Mouse (Mus musculus): ENCODE data around the gene Evl. TPM values are rescaled to one million over a fixed set of nuclear protein-coding genes. Genes with fewer than 3 reads are reported as not detected.

Evl gene
- polyA plus RNA-seq, 1 experiment from 2014 or later, result 35.4 TPM

DNA sequence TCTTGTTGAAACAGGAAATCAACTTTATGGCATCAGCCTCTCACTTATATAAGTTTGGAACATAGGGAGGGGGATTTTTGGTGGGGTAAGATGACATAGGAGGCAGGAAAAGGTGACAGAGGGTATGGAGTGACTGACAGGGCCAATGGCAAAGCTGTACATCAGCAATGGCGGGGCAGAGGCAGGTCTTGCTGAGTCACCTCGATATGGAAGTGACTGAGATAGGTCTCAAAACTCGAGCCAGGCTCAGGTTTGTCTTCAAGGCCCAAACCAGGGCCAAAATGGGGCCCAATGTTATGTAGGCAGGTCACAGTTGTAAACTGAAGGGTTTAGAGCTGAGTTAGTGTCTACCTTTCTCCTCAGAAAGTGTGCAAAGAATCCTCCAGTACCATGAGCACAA, 169.3 kb downstream of the Evl start:
- Histone ChIP-seq H3K9ac (ENCODE audit: low read length) (no peak overlapping the region), H3K27me3 (ENCODE audit: control insufficient read depth, insufficient read depth, low read length) (no peaks in the 10 kb centered on the region), H3K9me3 (replicated peaks; ENCODE audit: control insufficient read depth, low read length) (no peaks in the 10 kb centered on the region), H3K4me3 (replicated peaks; ENCODE audit: low read length) (no peak overlapping the region), H3K27ac (ENCODE audit: low read length) (no peak overlapping the region), H3K36me3 (ENCODE audit: control insufficient read depth, insufficient read depth, low read length) (no peaks in the 10 kb centered on the region), H3K4me1 (ENCODE audit: control insufficient read depth, insufficient read depth, low read length) (no peaks in the 10 kb centered on the region), H3K4me2 (ENCODE audit: low read depth, low read length) (no peak overlapping the region)
- no peak for ATAC-seq (ENCODE audit: insufficient read depth, low FRiP score)
- WGBS, result 82% methylated on average over 3 of the region's 3 CpGs

DNA sequence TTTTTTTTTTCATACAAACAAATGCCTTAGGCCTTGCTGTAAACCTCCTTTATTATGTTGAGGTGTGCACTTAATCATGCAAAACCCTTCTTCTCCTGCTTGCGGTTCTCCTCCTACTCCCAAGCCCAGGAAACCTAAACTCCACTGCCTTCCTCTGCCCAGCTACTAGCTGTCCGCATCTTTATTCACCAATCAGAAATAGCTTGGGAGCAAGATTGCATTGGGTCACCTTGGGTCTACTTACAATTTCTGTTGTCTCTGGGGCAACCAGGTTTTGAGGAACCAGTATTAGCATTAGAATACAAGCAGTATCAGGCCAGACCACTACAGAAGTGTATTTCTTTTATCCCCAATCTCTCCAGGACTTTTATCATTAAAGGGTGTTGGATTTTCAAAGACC, 179.9 kb downstream of the Evl start:
- no peak for ATAC-seq (ENCODE audit: insufficient read depth, low FRiP score)
- WGBS, result 97% methylated on average over 2 of the region's 2 CpGs

DNA sequence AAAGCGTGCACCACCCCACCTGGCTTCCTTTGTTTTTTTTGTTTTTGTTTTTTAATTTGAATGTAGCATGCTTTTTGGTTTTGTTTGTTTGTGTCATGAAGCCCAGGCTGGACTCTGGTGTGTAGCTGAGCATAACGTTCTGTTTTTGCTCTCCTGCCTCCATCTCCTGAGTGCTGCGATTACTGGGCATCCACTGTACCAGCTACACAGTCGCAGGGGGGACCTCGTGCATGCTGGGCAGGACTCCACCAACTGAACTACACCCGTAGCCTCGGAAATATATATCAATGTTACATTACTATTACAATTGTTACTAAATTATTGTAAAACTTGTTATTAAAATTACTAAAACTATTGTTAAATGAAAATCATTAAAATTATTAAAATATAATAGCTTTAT, 183.3 kb downstream of the Evl start:
- no peak overlapping the region for H3K4me3 ChIP-seq (replicated peaks; ENCODE audit: low read length)
- WGBS, result 91% methylated on average over 7 of the region's 7 CpGs
- no peak for ATAC-seq (ENCODE audit: insufficient read depth, low FRiP score)
- H3K4me2 ChIP-seq (ENCODE audit: low read depth, low read length), result no peak overlapping the region
- no peaks in the 10 kb centered on the region for H3K4me1 ChIP-seq (ENCODE audit: control insufficient read depth, insufficient read depth, low read length)
- no peak overlapping the region for H3K9ac ChIP-seq (ENCODE audit: low read length)
- no peaks in the 10 kb centered on the region for H3K36me3 ChIP-seq (ENCODE audit: control insufficient read depth, insufficient read depth, low read length)
- H3K27me3 ChIP-seq (ENCODE audit: control insufficient read depth, insufficient read depth, low read length), result no peaks in the 10 kb centered on the region
- H3K27ac ChIP-seq (ENCODE audit: low read length), result no peak overlapping the region
- no peaks in the 10 kb centered on the region for H3K9me3 ChIP-seq (replicated peaks; ENCODE audit: control insufficient read depth, low read length)

More for the DNA sequence above, 179.9 kb downstream of the Evl start:
- Histone ChIP-seq H3K27ac (ENCODE audit: low read length) (no peak overlapping the region), H3K36me3 (ENCODE audit: control insufficient read depth, insufficient read depth, low read length) (no peaks in the 10 kb centered on the region), H3K27me3 (ENCODE audit: control insufficient read depth, insufficient read depth, low read length) (no peaks in the 10 kb centered on the region), H3K9me3 (replicated peaks; ENCODE audit: control insufficient read depth, low read length) (no peaks in the 10 kb centered on the region), H3K4me2 (ENCODE audit: low read depth, low read length) (no peak overlapping the region), H3K4me1 (ENCODE audit: control insufficient read depth, insufficient read depth, low read length) (no peaks in the 10 kb centered on the region), H3K4me3 (replicated peaks; ENCODE audit: low read length) (no peak overlapping the region), H3K9ac (ENCODE audit: low read length) (no peak overlapping the region)

MicroRNA genes within 50 kb of the gene (microRNA counts, 519-probe panel; counts per million panel counts)
- 3,624 counts per million, percentile 84 among the panel's probes with 10 or more counts for microRNA mmu-miR-342-3p
- microRNA mmu-miR-342-5p, result 1,539 counts per million, percentile 19 among the panel's probes with 10 or more counts

Small RNA genes within 50 kb of the gene (microRNA-seq; reads per million reads assigned to microRNA genes)
- gene Gm23872 (not detected), gene Mir342 (3,004 reads per million, percentile 87 among the genes with 10 or more reads in this experiment)

Other genes starting within 250 kb of the Evl start
- 0.44 and 0.65 TPM in 2 replicates for gene Hhipl1, start 248.4 kb upstream of the Evl start, polyA plus RNA-seq (2015; fragmentation: Nextera tagmentation; extraction: Ambion mirVana)
- gene Cyp46a1, start 220.3 kb upstream of the Evl start, polyA plus RNA-seq (2015; fragmentation: Nextera tagmentation; extraction: Ambion mirVana), result 6.8 and 8.5 TPM in 2 replicates
- gene Eml1, start 183.8 kb upstream of the Evl start, polyA plus RNA-seq (2015; fragmentation: Nextera tagmentation; extraction: Ambion mirVana), result 82.3 and 111 TPM in 2 replicates
- 42.9 and 56.5 TPM in 2 replicates for gene Degs2, start 147.6 kb downstream of the Evl start, polyA plus RNA-seq (2015; fragmentation: Nextera tagmentation; extraction: Ambion mirVana)
- gene Yy1, start 238.3 kb downstream of the Evl start, polyA plus RNA-seq (2015; fragmentation: Nextera tagmentation; extraction: Ambion mirVana), result 11.6 and 14.3 TPM in 2 replicates

Measured in stomach, embryonic 16.5 days (tissue).